8 mouse cellular contexts compared by ENCODE assay signal in the genomic region with DNA sequence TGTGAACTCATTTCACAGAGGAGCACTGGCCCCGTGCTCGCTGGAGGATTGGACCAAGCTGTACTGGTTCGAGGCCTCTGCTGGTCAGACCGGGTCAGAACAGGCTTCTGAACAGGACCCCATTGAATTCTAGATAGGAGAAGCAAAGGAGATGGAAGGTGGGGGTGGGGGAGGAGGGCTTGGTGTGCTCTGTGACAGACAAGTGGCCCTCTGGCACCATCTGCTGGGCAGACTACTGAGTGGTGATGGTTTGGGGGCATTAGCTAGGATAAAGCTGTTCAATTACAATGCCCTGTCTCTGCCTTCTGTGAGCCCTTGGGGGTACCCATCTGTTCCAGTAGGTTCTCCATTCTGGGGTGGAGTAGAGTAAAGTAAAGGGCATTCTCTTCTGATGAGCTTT. TPM values are rescaled to one million over a fixed set of nuclear protein-coding genes. Genes with fewer than 3 reads are reported as not detected.
DNase-seq lines count a peak whose midpoint lies in the region; ATAC-seq lines count a peak whose summit lies in the region.

No protein-coding gene starts in this region.

- no peaks in the 10 kb centered on the region for H3K27me3 ChIP-seq in intestine, embryonic 14.5 days (replicated peaks; ENCODE audit: control insufficient read depth, insufficient read depth, low read length)

- ATAC-seq in intestine, embryonic 14.5 days (replicated peaks; ENCODE audit: low FRiP score, low TSS enrichment, low read depth), result 0 out of 2 replicates have a peak, but pooled peaks have one; percentile 40
- peak; percentile 80 for ATAC-seq in megakaryocyte-erythroid progenitor cell, adult 5-6 weeks (replicated peaks; ENCODE audit: low FRiP score, low TSS enrichment, poor library complexity, severe bottlenecking)

- no peaks in the 10 kb centered on the region for H3K4me1 ChIP-seq in intestine, embryonic 14.5 days (replicated peaks; ENCODE audit: control insufficient read depth, insufficient read depth, low read length)

- intact Hi-C loops in left cerebral cortex, postnatal 25 days (cut with DNase I), result loop anchor here (1.0 kb wide), 2 partner anchors 77 to 177 kb away; no protein-coding TSS in a partner anchor

- H3K36me3 ChIP-seq in intestine, embryonic 14.5 days (ENCODE audit: control insufficient read depth, insufficient read depth, low read length), result no peaks in the 10 kb centered on the region

- no peaks in the 10 kb centered on the region for H3K9me3 ChIP-seq in intestine, embryonic 14.5 days (ENCODE audit: control insufficient read depth, low read length)

- H3K4me2 ChIP-seq in intestine, embryonic 14.5 days (ENCODE audit: low read length), result peak overlapping the region; percentile 11; the same call in 1 of the 2 replicates

- H3K9ac ChIP-seq in intestine, embryonic 14.5 days (ENCODE audit: low read length), result no peak overlapping the region

- H3K4me3 ChIP-seq in intestine, embryonic 14.5 days (ENCODE audit: low read depth, low read length), result no peak overlapping the region

- no peak overlapping the region for H3K27ac ChIP-seq in intestine, embryonic 14.5 days (ENCODE audit: low read depth)

- peak; percentile 86 for DNase-seq in heart, adult 11 months
- DNase-seq in heart, adult 9 months (ENCODE audit: low spot score in 2 of 2), result no peak
- DNase-seq in cerebellum, adult 9-11 months, result peak; percentile 39
- peak; percentile 15 to 62 for DNase-seq in frontal cortex, postnatal 10 days (ENCODE audit: low spot score in 2 of 2)
- peak; percentile 81 for DNase-seq in intestine, embryonic 14.5 days (ENCODE audit: low spot score)
- peak; percentile 59 to 61 for DNase-seq in left cerebral cortex, postnatal 25 days (ENCODE audit: low spot score in 2 of 2)
- DNase-seq in right cerebral cortex, postnatal 4 days, result peak; percentile 86

- 8% methylated on average over 4 of the region's 4 CpGs for WGBS in intestine, embryonic 14.5 days

RNA-seq across cellular contexts. Expression of gene Olfr1371, which starts 6.5 kb away (rescaled TPM):
- not detected in 2 replicates for polyA plus RNA-seq in intestine, embryonic 14.5 days (2014; fragmentation: Nextera tagmentation; extraction: Ambion mirVana)
- total RNA-seq in left cerebral cortex, postnatal 25 days (2021), result not detected
- not detected in 2 replicates for total RNA-seq in megakaryocyte-erythroid progenitor cell, adult 5-6 weeks (2014; fragmentation: Nextera tagmentation)
- total RNA-seq in megakaryocyte-erythroid progenitor cell, adult 5-6 weeks (2017), result not detected in 2 replicates

RNA-seq across cellular contexts. Expression of gene Skp1a, which starts 11.5 kb away (rescaled TPM):
- polyA plus RNA-seq in intestine, embryonic 14.5 days (2014; fragmentation: Nextera tagmentation; extraction: Ambion mirVana), result 743 and 772 TPM in 2 replicates
- total RNA-seq in left cerebral cortex, postnatal 25 days (2021), result 100 to 1,000 TPM; 480 to 513 TPM
- total RNA-seq in megakaryocyte-erythroid progenitor cell, adult 5-6 weeks (2014; fragmentation: Nextera tagmentation), result 186 and 213 TPM in 2 replicates
- total RNA-seq in megakaryocyte-erythroid progenitor cell, adult 5-6 weeks (2017), result 282 and 332 TPM in 2 replicates

Comparison
In these comparisons a context has a peak if more than half of its experiments do, and no peak if none do; other contexts are left out.
1. DNase-seq: peak in heart, adult 11 months (single experiment), cerebellum, adult 9-11 months (single experiment), frontal cortex, postnatal 10 days (2 of 2), intestine, embryonic 14.5 days (single experiment), left cerebral cortex, postnatal 25 days (2 of 2) and right cerebral cortex, postnatal 4 days (single experiment); none in heart, adult 9 months (0 of 2).